Mouse (Mus musculus) heart, postnatal 10 days (tissue): ENCODE measurements around the gene Rgs12. TPM values are rescaled to one million over a fixed set of nuclear protein-coding genes. Genes with fewer than 3 reads are reported as not detected.

Experiments
- DNase-seq, 2 experiments: peaks; one replicate each; pipeline ENCODE4 v3.0.0; 2021
- intact Hi-C: fragments of 180-260 bp; cut with DNase I; formaldehyde crosslinking; loops from one replicate; pipeline ENCODE4 v1.15.1; 2025
- total RNA-seq, 2 experiments: library from RNA; stranded (reverse); gene quantifications; 2 replicates each; pipeline ENCODE4 v1.2.3; 2021

Gene Rgs12
- total RNA-seq = 10 to 100 TPM; 32.5 to 36.5 TPM

GRCm38 (mm10) chr5:34948861-34949760, at the start of gene Rgs12:
Gene Rgs12 (plus strand): TSS chr5:34949445.
- DNase-seq = peak; percentile 89 to 91
- intact Hi-C loops = no loop called here

DNA sequence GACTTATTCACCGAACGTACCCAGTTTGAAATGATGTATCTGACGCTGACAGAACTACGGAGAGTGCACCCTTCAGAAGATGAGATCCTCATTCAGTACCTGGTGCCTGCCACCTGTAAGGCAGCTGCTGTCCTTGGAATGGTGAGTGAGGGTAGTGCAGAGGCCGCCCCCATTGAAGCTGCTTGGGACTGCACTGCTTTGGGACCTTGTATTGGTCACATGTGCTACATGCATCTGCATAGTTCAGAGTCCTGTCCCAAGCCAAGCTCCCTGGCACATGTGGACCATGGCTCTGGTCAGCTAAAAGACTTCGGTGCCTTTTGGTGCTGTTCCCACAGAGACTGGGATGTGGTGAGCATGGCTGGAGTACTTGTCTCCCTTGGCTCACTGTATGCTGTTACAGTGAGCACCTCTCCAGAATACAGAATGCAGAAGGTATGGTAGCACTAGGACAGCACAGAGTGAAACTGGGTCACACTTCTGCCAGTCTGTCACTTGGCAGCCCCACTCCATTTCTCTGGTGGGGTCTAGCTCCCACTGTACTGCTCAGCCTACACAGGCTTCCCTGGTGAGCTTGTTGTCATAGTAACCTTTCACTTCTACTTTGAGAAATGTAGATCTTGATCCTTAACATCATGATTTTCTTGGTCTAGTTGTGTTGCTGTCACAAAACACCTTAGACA, 49.3 kb upstream of the Rgs12 start:
- DNase-seq = no peak
- intact Hi-C loops = no loop called here

DNA sequence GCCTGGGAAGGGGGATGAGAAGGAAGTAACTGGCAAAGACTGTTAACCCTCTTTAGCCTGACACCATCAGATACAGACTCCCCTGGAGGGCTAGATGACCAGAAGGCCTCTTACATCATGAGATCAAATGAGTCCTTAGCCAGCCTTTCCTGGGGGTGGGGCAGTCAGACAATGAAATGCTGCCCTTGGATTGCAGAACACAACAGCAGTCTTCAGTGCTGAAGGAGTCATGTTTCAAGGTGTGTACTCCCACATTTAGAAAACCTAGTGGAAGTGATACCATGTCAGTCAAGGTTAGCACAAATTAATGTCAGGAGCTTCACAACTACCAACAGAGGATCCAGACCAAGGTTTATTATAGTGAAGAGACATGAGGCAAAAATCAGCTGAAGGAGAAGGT, 46.9 kb upstream of the Rgs12 start:
- intact Hi-C loops = no loop called here
- DNase-seq = no peak

GRCm38 (mm10) chr5:34902811-34903385, 46.3 kb upstream of the Rgs12 start:
- intact Hi-C loops = no loop called here
- peak; percentile 71 to 72 for DNase-seq

GRCm38 (mm10) chr5:34904412-34904811, 44.8 kb upstream of the Rgs12 start:
- intact Hi-C loops = no loop called here

DNA sequence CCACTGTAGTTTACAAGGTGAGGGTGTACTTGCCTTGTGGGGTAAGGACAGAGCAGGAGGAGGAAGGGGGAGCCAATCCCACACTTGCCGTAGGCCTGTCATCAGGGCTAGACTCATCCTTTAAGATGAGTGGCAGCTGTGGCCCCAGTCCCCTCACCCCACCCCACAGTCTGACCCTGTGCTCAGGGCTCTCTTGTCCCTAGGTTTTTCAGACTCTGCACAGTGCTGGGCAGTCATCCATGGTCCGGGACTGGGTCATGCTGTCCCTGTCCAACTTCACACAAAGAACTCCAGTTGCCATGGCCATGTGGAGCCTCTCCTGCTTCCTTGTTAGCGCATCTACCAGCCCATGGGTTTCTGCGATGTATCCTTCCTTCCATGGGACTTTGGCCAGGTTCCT, 42.0 kb upstream of the Rgs12 start:
- DNase-seq = no peak
- intact Hi-C loops = no loop called here

More at GRCm38 (mm10) chr5:34904412-34904811, 44.8 kb upstream of the Rgs12 start:
- DNase-seq = no peak

DNA sequence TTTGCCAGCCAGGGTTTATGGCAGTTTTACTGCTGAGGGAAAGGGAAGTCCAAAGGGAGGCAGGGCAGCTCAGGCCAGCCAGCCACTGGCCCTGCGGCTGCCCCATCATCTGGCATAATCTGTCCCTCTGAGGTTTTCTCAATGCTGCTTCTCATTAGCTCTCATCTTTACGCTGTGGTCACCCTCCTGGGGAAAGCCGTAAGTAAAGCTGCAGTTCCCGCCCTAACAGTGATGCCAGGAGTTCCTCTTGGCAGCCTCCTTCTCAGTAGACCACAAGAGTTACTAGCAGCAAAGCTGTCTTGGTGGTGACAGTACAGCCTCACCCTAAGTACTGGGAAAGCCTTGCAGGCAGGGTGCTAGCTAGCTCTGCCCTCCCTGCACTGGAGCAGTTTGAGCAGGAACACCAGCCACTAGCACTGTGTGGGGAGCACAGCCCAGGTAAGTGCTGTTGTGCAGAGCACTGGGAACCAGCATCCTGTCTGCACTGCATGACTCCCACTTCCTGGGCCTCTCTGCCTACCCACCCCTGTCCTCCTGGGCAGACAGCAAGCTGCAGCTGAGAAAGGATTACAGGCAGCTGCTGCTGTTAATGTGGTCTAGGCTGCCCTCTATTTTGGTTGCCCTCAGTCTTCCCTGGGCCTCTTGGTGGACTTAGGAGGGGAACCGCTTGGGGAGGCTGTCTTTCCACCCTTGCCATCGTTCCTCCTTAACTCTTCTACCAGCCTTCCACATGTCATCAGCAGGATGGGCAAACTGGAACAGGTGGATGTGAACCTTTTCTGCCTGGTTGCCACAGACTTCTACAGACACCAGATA, 41.1 kb upstream of the Rgs12 start, which contains the start of gene Msantd1:
Gene Msantd1, plus strand, starts transcription at position 103 of the 816 bp plus-strand sequence.
- DNase-seq = no peak
- intact Hi-C loops = no loop called here

- intact Hi-C loops = no loop called here
- DNase-seq = peak; percentile 23 to 48
Measured at GRCm38 (mm10) chr5:34908726-34909633, 40.3 kb upstream of the Rgs12 start.

- DNase-seq = no peak
- intact Hi-C loops = no loop called here
Measured at GRCm38 (mm10) chr5:34909634-34910503, 39.4 kb upstream of the Rgs12 start.

DNA sequence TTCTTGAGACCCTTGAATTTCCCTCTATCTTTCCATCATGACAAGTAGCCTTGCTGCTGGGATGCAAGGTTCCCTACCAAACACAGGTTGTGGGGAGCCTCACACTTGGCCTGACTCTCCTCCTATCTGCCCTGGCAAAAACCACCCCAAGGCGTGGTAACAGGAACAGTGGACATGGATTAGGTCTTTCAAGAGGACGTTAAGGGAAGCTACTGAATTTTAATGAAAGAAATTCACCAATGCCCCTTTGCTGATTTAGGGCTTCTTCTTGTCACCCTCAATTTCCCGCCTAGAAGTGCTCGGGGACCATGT, 38.8 kb upstream of the Rgs12 start:
- DNase-seq = no peak

GRCm38 (mm10) chr5:34915801-34916200, 33.4 kb upstream of the Rgs12 start:
- peak; percentile 86 to 90 for DNase-seq
- intact Hi-C loops = loop anchor here (1.0 kb wide), 3 partner anchors 70 to 126 kb away; no protein-coding TSS in a partner anchor

More for the DNA sequence above, 38.8 kb upstream of the Rgs12 start:
- intact Hi-C loops = no loop called here

DNA sequence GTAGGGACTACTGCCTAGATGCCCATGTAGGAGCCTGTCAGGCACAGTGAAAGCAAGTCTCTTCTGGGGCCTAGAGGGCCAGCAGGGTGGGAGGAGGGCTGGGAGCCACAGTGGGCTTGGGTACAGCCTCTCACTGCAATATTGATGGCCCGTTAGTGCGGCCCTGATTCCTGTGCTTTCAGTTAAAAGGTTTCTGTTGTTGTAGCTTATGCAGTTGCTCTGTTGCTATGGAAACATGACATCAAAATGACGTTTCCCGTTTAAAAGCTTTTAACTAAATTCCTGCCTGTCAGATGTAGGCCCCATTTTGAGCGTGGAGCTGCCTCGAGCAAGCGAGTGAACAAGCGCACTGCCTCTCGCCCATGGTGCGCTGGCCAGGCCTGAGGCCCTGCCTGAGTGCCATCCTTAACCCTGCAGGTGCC, 32.0 kb upstream of the Rgs12 start:
- DNase-seq = no peak
- intact Hi-C loops = no loop called here

GRCm38 (mm10) chr5:34918785-34919184, 30.5 kb upstream of the Rgs12 start:
- intact Hi-C loops = no loop called here
- DNase-seq = no peak

GRCm38 (mm10) chr5:34922531-34922930, 26.7 kb upstream of the Rgs12 start:
- intact Hi-C loops = no loop called here
- no peak for DNase-seq

- intact Hi-C loops = no loop called here
- no peak for DNase-seq
Measured at GRCm38 (mm10) chr5:34923920-34924319, 25.3 kb upstream of the Rgs12 start.

- peak in 1 of 2 experiments; percentile 22 for DNase-seq
- intact Hi-C loops = no loop called here
Measured at GRCm38 (mm10) chr5:34924519-34924918, 24.7 kb upstream of the Rgs12 start.

GRCm38 (mm10) chr5:34927648-34928047, 21.6 kb upstream of the Rgs12 start:
- no peak for DNase-seq
- intact Hi-C loops = no loop called here

DNA sequence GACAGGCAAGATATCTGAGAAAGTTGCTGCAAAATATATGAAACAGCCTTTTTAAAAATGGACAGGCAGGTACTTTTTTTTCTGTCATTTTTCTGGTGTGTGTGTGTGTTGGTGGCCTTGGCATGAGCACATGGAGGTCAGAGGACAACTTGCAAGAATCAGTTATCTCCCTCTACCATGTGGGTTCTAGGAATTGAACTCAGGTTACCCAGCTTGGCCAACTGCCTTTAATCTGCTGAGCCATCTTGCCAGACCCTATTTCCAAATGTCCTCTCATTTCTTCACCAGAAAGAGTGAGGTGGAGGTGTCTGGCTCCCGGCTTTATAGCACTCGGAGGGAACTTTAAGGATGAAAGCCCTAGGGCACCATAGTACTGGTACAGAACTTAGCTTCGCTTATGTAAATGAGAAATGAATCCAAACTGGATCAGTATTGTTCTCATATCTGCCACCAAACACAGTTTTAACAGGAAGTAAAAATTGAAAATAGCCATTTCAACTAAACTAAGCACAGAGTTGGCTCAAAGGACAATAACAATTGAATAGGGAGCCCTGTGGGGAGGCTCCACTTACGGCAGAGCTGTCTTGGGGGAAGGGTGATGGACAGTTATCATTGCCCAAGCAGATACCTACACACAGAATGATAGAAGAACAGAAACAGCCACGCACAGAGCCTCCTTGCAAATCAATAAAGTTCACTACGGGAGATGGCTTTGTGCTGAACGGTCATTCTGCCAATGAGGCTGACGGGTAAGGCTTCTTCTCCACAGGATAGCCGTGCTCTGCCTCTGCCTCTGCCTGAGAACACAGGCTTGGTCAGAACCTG, 18.9 kb upstream of the Rgs12 start:
- no peak for DNase-seq
- intact Hi-C loops = no loop called here
